Comparison of ENCODE assay signal across 9 mouse cellular contexts in the genomic region with DNA sequence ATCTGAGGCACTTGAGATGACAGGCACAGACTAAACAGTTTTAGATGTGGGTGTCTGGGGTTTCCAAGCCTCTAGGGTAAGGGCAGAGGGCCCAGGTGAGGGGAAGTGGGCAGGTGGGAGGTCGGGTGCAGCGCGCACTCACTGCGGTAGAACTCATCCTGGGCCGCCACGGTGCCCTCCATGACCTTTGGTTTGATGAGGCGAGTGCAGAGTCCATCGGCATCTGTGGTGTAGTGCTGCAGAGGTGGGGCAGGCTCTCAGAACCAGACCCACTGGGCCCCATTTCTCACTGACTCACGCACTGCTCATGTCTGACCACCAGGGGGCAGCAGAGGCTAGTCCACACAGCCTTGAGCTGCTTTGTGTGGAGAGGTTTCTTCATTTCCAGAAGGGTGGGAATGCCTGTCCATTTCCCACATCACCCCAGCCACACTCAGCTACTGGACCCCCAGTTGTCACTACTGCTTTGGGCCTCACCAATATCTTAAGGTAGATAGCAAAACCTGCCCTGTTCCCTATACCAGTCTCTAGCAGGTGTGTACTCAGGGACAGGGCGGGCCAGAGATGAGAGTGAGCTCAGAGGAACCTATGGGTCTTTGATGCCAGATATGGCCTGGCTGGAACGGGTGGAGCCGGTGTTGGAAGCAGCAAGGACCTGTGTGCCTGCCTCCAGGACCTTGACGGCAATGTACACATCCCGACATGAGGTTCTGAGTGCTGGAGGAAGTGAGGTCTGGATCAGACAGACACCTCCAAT. TPM values are rescaled to one million over a fixed set of nuclear protein-coding genes. Genes with fewer than 3 reads are reported as not detected.
DNase-seq lines count a peak whose midpoint lies in the region; ATAC-seq and TF ChIP-seq lines count a peak whose summit lies in the region.
"Had no signal": no experiment of that assay in that cellular context is flagged by ENCODE, and none has a peak within 500 bp of the region (broad histone marks: within the 10 kb centered on the region; RNA-seq: fewer than 3 reads in every experiment).

No protein-coding gene starts in this region.

- peak; percentile 99 for TF ChIP-seq CTCF in lung, postnatal 0 days (IDR thresholded peaks at IDR 0.05)

- H3K36me3 ChIP-seq in forebrain, embryonic 15.5 days, result peaks cover 65% of the 10 kb centered on the region
- peaks cover 29% of the 10 kb centered on the region for H3K36me3 ChIP-seq in lung, postnatal 0 days (ENCODE audit: insufficient read depth, low read length)

- H3K9ac ChIP-seq in forebrain, embryonic 15.5 days (replicated peaks), result no peak overlapping the region
- H3K9ac ChIP-seq in lung, postnatal 0 days (replicated peaks; ENCODE audit: low read depth), result no peak overlapping the region

- peaks cover 12% of the 10 kb centered on the region for H3K4me1 ChIP-seq in forebrain, embryonic 15.5 days
- H3K4me1 ChIP-seq in lung, postnatal 0 days (ENCODE audit: insufficient read depth, low read depth, low read length), result no peaks in the 10 kb centered on the region; the same call in 1 of the 2 replicates

- peak; percentile 81 for ATAC-seq in forebrain, embryonic 15.5 days (replicated peaks)
- peak; percentile 80 for ATAC-seq in lung, postnatal 0 days

- peak; percentile 63 for DNase-seq in ES-CJ7 (ENCODE audit: low read depth, low spot score)
- peak; percentile 70 for DNase-seq in cerebellum, adult 11-12 months
- DNase-seq in heart, postnatal 4 days, result peak; percentile 91
- peak; percentile 60 to 76 for DNase-seq in layer of hippocampus, adult 8-10 months (ENCODE audit: low spot score in 2 of 2)
- DNase-seq in lung, postnatal 0 days (ENCODE audit: low spot score), result peak; percentile 77
- peak; percentile 60 for DNase-seq in retina, adult 2 months (ENCODE audit: low read depth, low spot score)
- peak; percentile 81 for DNase-seq in thymus, postnatal 25 days

- 69% methylated on average over 14 of the region's 14 CpGs for WGBS in forebrain, embryonic 15.5 days
- 61% methylated on average over 14 of the region's 14 CpGs for WGBS in lung, postnatal 0 days

- no peaks in the 10 kb centered on the region for H3K9me3 ChIP-seq in forebrain, embryonic 15.5 days
- H3K9me3 ChIP-seq in lung, postnatal 0 days (ENCODE audit: low read length), result no peaks in the 10 kb centered on the region

- H3K27ac ChIP-seq in forebrain, embryonic 15.5 days (replicated peaks), result peak overlapping the region; percentile 57
- no peak overlapping the region for H3K27ac ChIP-seq in lung, postnatal 0 days (ENCODE audit: low read length)

- H3K27me3 ChIP-seq in forebrain, embryonic 15.5 days, result no peaks in the 10 kb centered on the region
- H3K27me3 ChIP-seq in lung, postnatal 0 days (replicated peaks; ENCODE audit: insufficient read depth, low read length), result no peaks in the 10 kb centered on the region

- no peak overlapping the region for H3K4me2 ChIP-seq in forebrain, embryonic 15.5 days (replicated peaks)
- no peak overlapping the region for H3K4me2 ChIP-seq in lung, postnatal 0 days (replicated peaks; ENCODE audit: low read depth, low read length)

- H3K4me3 ChIP-seq in forebrain, embryonic 15.5 days, result no peak overlapping the region
- no peak overlapping the region for H3K4me3 ChIP-seq in lung, postnatal 0 days (ENCODE audit: low read depth, low read length)

- TF ChIP-seq EP300 in lung, postnatal 0 days (IDR thresholded peaks at IDR 0.05), result no peak

RNA-seq across cellular contexts. Expression of a gene that starts 8.7 kb away (rescaled TPM):
- not detected in 2 replicates for polyA plus RNA-seq in forebrain, embryonic 15.5 days (2015; fragmentation: Nextera tagmentation; extraction: Ambion mirVana)
- total RNA-seq in heart, postnatal 4 days (2021), result not detected
- not detected for total RNA-seq in layer of hippocampus, adult 8-10 months (2022)
- polyA plus RNA-seq in lung, postnatal 0 days (2015; fragmentation: Nextera tagmentation; extraction: Ambion mirVana), result not detected in 2 replicates

RNA-seq across cellular contexts. Expression of a gene that starts 23.2 kb away (rescaled TPM):
- polyA plus RNA-seq in forebrain, embryonic 15.5 days (2015; fragmentation: Nextera tagmentation; extraction: Ambion mirVana), result 0.45 TPM in 1 of 2 replicates, not detected in the other
- not detected for total RNA-seq in heart, postnatal 4 days (2021)
- total RNA-seq in layer of hippocampus, adult 8-10 months (2022), result 1 to 10 TPM; 3.5 to 6.1 (median 4.1) TPM
- not detected in 2 replicates for polyA plus RNA-seq in lung, postnatal 0 days (2015; fragmentation: Nextera tagmentation; extraction: Ambion mirVana)

RNA-seq across cellular contexts. Expression of a gene that starts 24.1 kb away (rescaled TPM):
- 37.4 and 41.7 TPM in 2 replicates for polyA plus RNA-seq in forebrain, embryonic 15.5 days (2015; fragmentation: Nextera tagmentation; extraction: Ambion mirVana)
- total RNA-seq in heart, postnatal 4 days (2021), result 10 to 100 TPM; 42.1 to 47.0 TPM
- total RNA-seq in layer of hippocampus, adult 8-10 months (2022), result 10 to 100 TPM; 38.4 to 46.7 (median 43.0) TPM
- polyA plus RNA-seq in lung, postnatal 0 days (2015; fragmentation: Nextera tagmentation; extraction: Ambion mirVana), result 25.6 and 27.3 TPM in 2 replicates

RNA-seq across cellular contexts. Expression of a gene that starts 40.0 kb away (rescaled TPM):
- polyA plus RNA-seq in forebrain, embryonic 15.5 days (2015; fragmentation: Nextera tagmentation; extraction: Ambion mirVana), result 26.6 and 29.8 TPM in 2 replicates
- total RNA-seq in heart, postnatal 4 days (2021), result 10 to 100 TPM; 11.9 to 12.3 TPM
- total RNA-seq in layer of hippocampus, adult 8-10 months (2022), result 10 to 100 TPM; 29.9 to 40.1 (median 37.8) TPM
- 7.3 and 7.8 TPM in 2 replicates for polyA plus RNA-seq in lung, postnatal 0 days (2015; fragmentation: Nextera tagmentation; extraction: Ambion mirVana)

RNA-seq across cellular contexts. Expression of a gene that starts 54.2 kb away (rescaled TPM):
- polyA plus RNA-seq in forebrain, embryonic 15.5 days (2015; fragmentation: Nextera tagmentation; extraction: Ambion mirVana), result not detected in 2 replicates
- total RNA-seq in heart, postnatal 4 days (2021), result not detected
- not detected for total RNA-seq in layer of hippocampus, adult 8-10 months (2022)
- 0.07 TPM in 1 of 2 replicates, not detected in the other for polyA plus RNA-seq in lung, postnatal 0 days (2015; fragmentation: Nextera tagmentation; extraction: Ambion mirVana)
- polyA plus RNA-seq: frontal cortex, adult 2 months had no signal

Comparison
In these comparisons a context has a peak if more than half of its experiments do, and no peak if none do; other contexts are left out.
1. RNA of a gene that starts 23.2 kb away (total RNA-seq): 3.5 to 6.1 TPM in layer of hippocampus, adult 8-10 months; not detected in heart, postnatal 4 days; every median in the first group is over 4 times any median in the second.
2. Peak in every context shown above with its lines, with median percentiles within 50 percentile points of each other: DNase-seq.